Mouse (Mus musculus) testis, adult 2 months (tissue): ENCODE results near the gene Arid1b. TPM values are rescaled to one million over a fixed set of nuclear protein-coding genes. Genes with fewer than 3 reads are reported as not detected.

Source experiments
- H3K27ac ChIP-seq: fragments of 200-500 bp; 2 replicates; pipeline ENCODE4 v1.5.1; 2012; ENCODE audit warnings: low read depth, low read length; ENCODE audit not compliant: control insufficient read depth, insufficient read depth
- H3K27me3 ChIP-seq: fragments of 200-500 bp; 2 replicates; pipeline ENCODE4 v1.6.1; 2012; ENCODE audit warnings: mild to moderate bottlenecking, low read length, moderate library complexity; ENCODE audit not compliant: control insufficient read depth, insufficient read depth
- H3K36me3 ChIP-seq: fragments of 200-500 bp; 2 replicates; pipeline ENCODE4 v1.6.1; 2012; ENCODE audit warnings: mild to moderate bottlenecking, low read length; ENCODE audit not compliant: control insufficient read depth, insufficient read depth
- H3K4me1 ChIP-seq: fragments of 200-500 bp; 2 replicates; pipeline ENCODE4 v1.6.1; 2012; ENCODE audit warnings: low read length; ENCODE audit not compliant: control insufficient read depth, insufficient read depth
- H3K4me3 ChIP-seq: fragments of 200-500 bp; 2 replicates; pipeline ENCODE4 v1.5.1; 2012; ENCODE audit warnings: low read depth, mild to moderate bottlenecking, low read length, moderate library complexity, mixed read lengths; ENCODE audit not compliant: control insufficient read depth
- CTCF ChIP-seq: fragments of 200-500 bp; IDR thresholded peaks from 2 replicates; pipeline ENCODE4 v1.5.1; 2012; ENCODE audit warnings: low read depth, mild to moderate bottlenecking, inconsistent platforms, low read length, moderate library complexity; ENCODE audit not compliant: control insufficient read depth, insufficient read depth, insufficient replicate concordance
- POLR2A ChIP-seq: fragments of 200-500 bp; IDR thresholded peaks from 2 replicates; pipeline ENCODE4 v1.6.1; 2012; ENCODE audit warnings: low read depth, mild to moderate bottlenecking, inconsistent platforms, low read length, moderate library complexity; ENCODE audit not compliant: control insufficient read depth
- polyA plus RNA-seq: library from polyadenylated mRNA; depleted of rRNA; stranded (reverse); fragments of >200 nt; gene quantifications from 2 replicates; pipeline ENCODE4 v1.2.3, GENCODE M21; 2012

Arid1b gene
- polyA plus RNA-seq, 1 experiment, result 5.2 TPM

- Histone ChIP-seq H3K27ac (no peak overlapping the region), H3K4me3 (no peak overlapping the region), H3K4me1 (no peaks in the 10 kb centered on the region; the same call in 1 of the 2 replicates), H3K36me3 (no peaks in the 10 kb centered on the region), H3K27me3 (no peaks in the 10 kb centered on the region)
- TF ChIP-seq CTCF, result no peak
- no peak for TF ChIP-seq POLR2A
These were observed 358.8 kb downstream of the Arid1b start for GRCm38 (mm10) chr17:5352901-5353300.

- Histone ChIP-seq H3K27ac (no peak overlapping the region), H3K4me3 (no peak overlapping the region), H3K4me1 (no peaks in the 10 kb centered on the region), H3K27me3 (no peaks in the 10 kb centered on the region), H3K36me3 (no peaks in the 10 kb centered on the region)
- TF ChIP-seq POLR2A (no peak), CTCF (no peak)
These were observed 366.6 kb downstream of the Arid1b start for GRCm38 (mm10) chr17:5360759-5361158.

- no peak overlapping the region for H3K4me3 ChIP-seq
- no peaks in the 10 kb centered on the region for H3K4me1 ChIP-seq
- H3K36me3 ChIP-seq, result no peaks in the 10 kb centered on the region
- no peaks in the 10 kb centered on the region for H3K27me3 ChIP-seq
- no peak for TF ChIP-seq CTCF
- no peak for TF ChIP-seq POLR2A
- no peak overlapping the region for H3K27ac ChIP-seq
These were observed 371.9 kb downstream of the Arid1b start for GRCm38 (mm10) chr17:5365992-5366398.

GRCm38 (mm10) chr17:5371032-5371431, 376.9 kb downstream of the Arid1b start:
- no peaks in the 10 kb centered on the region for H3K36me3 ChIP-seq
- H3K4me1 ChIP-seq, result no peaks in the 10 kb centered on the region
- no peaks in the 10 kb centered on the region for H3K27me3 ChIP-seq
- no peak overlapping the region for H3K27ac ChIP-seq
- no peak overlapping the region for H3K4me3 ChIP-seq
- no peak for TF ChIP-seq CTCF
- TF ChIP-seq POLR2A, result no peak

- TF ChIP-seq CTCF (no peak), POLR2A (no peak)
- Histone ChIP-seq H3K4me3 (no peak overlapping the region), H3K27me3 (no peaks in the 10 kb centered on the region), H3K36me3 (no peaks in the 10 kb centered on the region), H3K4me1 (no peaks in the 10 kb centered on the region), H3K27ac (no peak overlapping the region)
These were observed 377.4 kb downstream of the Arid1b start for GRCm38 (mm10) chr17:5371521-5371920.

GRCm38 (mm10) chr17:5372951-5373350, 378.8 kb downstream of the Arid1b start:
- no peak for TF ChIP-seq CTCF
- no peak for TF ChIP-seq POLR2A
- H3K4me1 ChIP-seq, result peaks cover 4% of the 10 kb centered on the region
- no peaks in the 10 kb centered on the region for H3K36me3 ChIP-seq
- no peaks in the 10 kb centered on the region for H3K27me3 ChIP-seq
- no peak overlapping the region for H3K27ac ChIP-seq
- H3K4me3 ChIP-seq, result no peak overlapping the region

- H3K36me3 ChIP-seq, result no peaks in the 10 kb centered on the region
- H3K27me3 ChIP-seq, result no peaks in the 10 kb centered on the region
- H3K4me3 ChIP-seq, result no peak overlapping the region
These were observed 383.2 kb downstream of the Arid1b start for GRCm38 (mm10) chr17:5377151-5377929.

GRCm38 (mm10) chr17:5377930-5378310, 383.8 kb downstream of the Arid1b start:
- Histone ChIP-seq H3K4me1 (peaks cover 7% of the 10 kb centered on the region), H3K27ac (no peak overlapping the region)
- TF ChIP-seq POLR2A (no peak), CTCF (no peak)

More at GRCm38 (mm10) chr17:5377151-5377929, 383.2 kb downstream of the Arid1b start:
- TF ChIP-seq CTCF (no peak), POLR2A (no peak)
- Histone ChIP-seq H3K27ac (no peak overlapping the region), H3K4me1 (peaks cover 7% of the 10 kb centered on the region)

More at GRCm38 (mm10) chr17:5377930-5378310, 383.8 kb downstream of the Arid1b start:
- H3K4me3 ChIP-seq, result no peak overlapping the region
- H3K36me3 ChIP-seq, result no peaks in the 10 kb centered on the region
- no peaks in the 10 kb centered on the region for H3K27me3 ChIP-seq
